Mouse (Mus musculus): ENCODE measurements around the gene Cnot4. TPM values are rescaled to one million over a fixed set of nuclear protein-coding genes. Genes with fewer than 3 reads are reported as not detected.

Gene Cnot4
- polyA plus RNA-seq, 1 experiment = not detected

DNA sequence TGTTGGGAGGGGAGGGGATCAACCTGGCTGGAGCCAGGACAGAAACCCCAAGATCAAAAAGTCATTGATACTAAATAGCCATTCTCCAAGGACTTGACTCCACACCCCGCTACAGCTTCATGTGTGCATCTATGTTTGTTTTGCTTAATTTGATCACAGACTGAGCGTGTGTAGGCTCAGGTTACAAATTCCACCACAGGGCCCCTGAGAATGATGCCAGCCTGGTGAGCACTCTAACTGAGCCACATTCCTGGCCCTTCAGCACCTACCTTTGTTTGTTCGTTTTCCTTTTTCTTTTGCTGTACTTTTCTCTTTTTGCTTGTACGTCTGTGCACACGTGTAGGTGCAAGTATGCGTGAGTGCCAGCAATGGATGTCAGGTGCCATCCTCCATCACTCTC is 144.3 kb downstream of the Cnot4 start:
- no peak overlapping the region for H3K27ac ChIP-seq (ENCODE audit: insufficient read depth, low read depth, low read length)
- peaks cover 6% of the 10 kb centered on the region for H3K4me1 ChIP-seq (ENCODE audit: control insufficient read depth, insufficient read depth, low read length)
- TF ChIP-seq CTCF (IDR thresholded peaks at IDR 0.05; ENCODE audit: insufficient read depth, low read depth, low read length) = no peak
- TF ChIP-seq POLR2A (IDR thresholded peaks at IDR 0.05; ENCODE audit: insufficient read depth, low read depth, low read length) = no peak
- H3K4me3 ChIP-seq (ENCODE audit: insufficient read depth, low read depth, low read length) = no peak overlapping the region
- 87% methylated on average over 6 of the region's 6 CpGs for WGBS

DNA sequence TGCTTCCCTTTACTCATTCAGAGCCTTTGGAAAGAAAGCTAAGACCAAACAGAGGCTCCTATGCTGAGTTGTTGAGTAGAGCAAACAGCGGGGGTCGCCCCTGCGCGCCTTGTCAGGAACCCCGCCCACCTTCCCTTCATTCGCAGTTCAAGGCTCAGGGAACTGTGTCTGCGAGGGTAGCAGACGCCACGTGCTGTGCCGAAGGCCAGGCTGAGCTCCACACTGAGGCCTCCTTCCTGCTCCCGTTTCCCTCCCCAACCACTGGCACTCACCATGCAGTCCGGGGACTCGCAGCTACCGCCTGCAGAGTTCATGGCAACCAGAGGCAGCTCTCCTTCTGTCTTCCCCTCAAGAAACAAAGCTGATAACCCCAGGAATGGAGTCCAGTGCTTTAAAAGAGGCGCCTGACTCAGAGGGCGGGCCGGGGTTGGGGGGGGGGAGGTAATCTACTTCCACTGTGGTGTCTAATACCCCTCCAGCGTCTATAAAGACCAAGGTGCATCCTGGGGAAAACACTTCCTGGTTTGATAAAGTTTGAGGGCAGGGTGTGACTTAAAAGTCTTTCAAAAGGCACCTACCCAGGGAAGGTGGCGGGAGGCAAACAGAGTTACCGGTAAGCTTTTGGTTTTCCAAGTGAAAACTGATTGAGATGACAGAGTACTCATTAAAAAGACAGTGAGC is 145.3 kb downstream of the Cnot4 start, which contains the start of gene Slc23a4:
Gene Slc23a4 (minus strand): TSS at position 324 of the 681 bp plus-strand sequence.
- no peak within 1 kb of the TSS for H3K4me3 ChIP-seq (ENCODE audit: insufficient read depth, low read depth, low read length)
- WGBS = 21% methylated on average over 20 of the region's 20 CpGs
- peaks cover 6% of the 10 kb centered on the region for H3K4me1 ChIP-seq (ENCODE audit: control insufficient read depth, insufficient read depth, low read length)
- TF ChIP-seq CTCF (IDR thresholded peaks at IDR 0.05; ENCODE audit: insufficient read depth, low read depth, low read length) (no peak), POLR2A (IDR thresholded peaks at IDR 0.05; ENCODE audit: insufficient read depth, low read depth, low read length) (no peak)
- H3K27ac ChIP-seq (ENCODE audit: insufficient read depth, low read depth, low read length) = no peak within 1 kb of the TSS

DNA sequence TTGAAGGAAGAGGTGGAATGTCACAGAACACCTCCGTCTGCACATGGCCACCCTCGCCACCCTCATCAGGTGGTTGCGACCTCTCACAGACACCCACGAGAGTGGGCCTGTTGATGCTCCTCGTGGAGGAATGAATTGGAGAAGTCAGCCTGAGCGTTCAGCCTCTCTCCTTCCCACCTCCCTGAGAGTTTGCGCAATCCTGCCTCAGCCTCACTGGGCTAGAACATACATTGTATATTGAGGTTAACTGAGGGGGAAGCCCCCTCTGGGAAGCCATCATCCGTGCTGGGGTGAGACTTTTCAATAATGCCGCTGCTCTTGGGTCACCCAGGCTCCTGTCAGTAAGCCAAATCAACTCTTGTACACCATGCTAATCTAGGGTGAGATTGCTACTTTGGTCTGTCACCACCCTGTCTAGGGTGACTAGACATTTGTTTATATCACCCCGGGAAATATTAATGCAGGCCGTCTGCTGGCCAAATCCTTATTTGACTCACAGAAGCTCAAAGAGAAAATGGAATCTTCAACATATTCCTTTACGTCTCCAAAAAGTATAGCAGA is 146.4 kb downstream of the Cnot4 start:
- Histone ChIP-seq H3K4me1 (ENCODE audit: control insufficient read depth, insufficient read depth, low read length) (peaks cover 6% of the 10 kb centered on the region), H3K4me3 (ENCODE audit: insufficient read depth, low read depth, low read length) (no peak overlapping the region), H3K27ac (ENCODE audit: insufficient read depth, low read depth, low read length) (no peak overlapping the region)
- WGBS = 93% methylated on average over 12 of the region's 12 CpGs
- TF ChIP-seq POLR2A (IDR thresholded peaks at IDR 0.05; ENCODE audit: insufficient read depth, low read depth, low read length) (no peak), CTCF (IDR thresholded peaks at IDR 0.05; ENCODE audit: insufficient read depth, low read depth, low read length) (no peak)

DNA sequence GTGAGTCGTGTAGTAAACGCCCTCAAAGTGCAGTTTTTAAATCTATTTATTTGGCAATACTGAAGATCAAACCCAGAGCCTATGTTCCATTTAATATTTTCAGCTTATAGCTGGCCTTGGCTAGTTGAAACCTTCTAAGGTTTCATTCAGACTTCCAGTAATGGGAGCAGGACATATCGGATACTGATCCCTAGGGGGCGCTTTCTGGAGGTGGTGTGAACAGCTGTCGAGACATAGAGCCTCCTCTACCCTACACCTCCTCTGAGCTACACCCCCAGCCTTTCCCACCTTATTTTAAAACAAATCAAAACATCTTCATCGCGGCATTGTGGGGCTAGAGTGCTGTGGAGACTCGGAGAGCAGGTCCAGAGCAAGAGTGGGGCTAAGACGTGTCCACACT is 152.9 kb downstream of the Cnot4 start:
- no peak for TF ChIP-seq POLR2A (IDR thresholded peaks at IDR 0.05; ENCODE audit: insufficient read depth, low read depth, low read length)
- no peak for TF ChIP-seq CTCF (IDR thresholded peaks at IDR 0.05; ENCODE audit: insufficient read depth, low read depth, low read length)
- Histone ChIP-seq H3K27ac (ENCODE audit: insufficient read depth, low read depth, low read length) (no peak overlapping the region), H3K4me1 (ENCODE audit: control insufficient read depth, insufficient read depth, low read length) (no peaks in the 10 kb centered on the region), H3K4me3 (ENCODE audit: insufficient read depth, low read depth, low read length) (no peak overlapping the region)
- 72% methylated on average over 9 of the region's 9 CpGs for WGBS

DNA sequence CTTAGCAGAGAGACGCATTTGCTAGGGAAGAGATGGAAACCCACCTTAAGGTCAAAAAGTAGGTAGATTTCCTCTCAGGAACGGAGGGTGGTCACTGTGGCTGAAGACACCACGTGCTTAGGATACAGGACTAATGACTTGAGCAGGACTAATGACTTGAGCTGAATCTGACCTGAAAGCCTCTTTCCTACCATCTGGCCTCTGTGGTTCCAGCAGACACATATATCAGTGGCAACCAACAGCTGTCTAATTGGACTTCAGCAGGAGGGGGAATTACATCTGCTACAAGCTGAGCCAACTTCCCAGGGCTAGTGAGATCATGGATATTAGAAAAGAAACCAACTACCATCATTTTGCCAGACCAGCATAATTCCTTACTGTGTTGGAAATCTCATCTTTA is 154.2 kb downstream of the Cnot4 start:
- H3K4me1 ChIP-seq (ENCODE audit: control insufficient read depth, insufficient read depth, low read length) = no peaks in the 10 kb centered on the region
- WGBS = 89% methylated on average over 3 of the region's 3 CpGs

More for the DNA sequence above, 154.2 kb downstream of the Cnot4 start:
- H3K4me3 ChIP-seq (ENCODE audit: insufficient read depth, low read depth, low read length) = no peak overlapping the region
- H3K27ac ChIP-seq (ENCODE audit: insufficient read depth, low read depth, low read length) = no peak overlapping the region
- TF ChIP-seq POLR2A (IDR thresholded peaks at IDR 0.05; ENCODE audit: insufficient read depth, low read depth, low read length) (no peak), CTCF (IDR thresholded peaks at IDR 0.05; ENCODE audit: insufficient read depth, low read depth, low read length) (no peak)

Other genes starting within 250 kb of the Cnot4 start
- not detected in 2 replicates for gene Wdr91, start 222.8 kb downstream of the Cnot4 start, polyA plus RNA-seq (2012; ENCODE audit: insufficient read depth, insufficient read length, low replicate concordance, missing spikeins)
- gene Stra8, start 213.6 kb downstream of the Cnot4 start, polyA plus RNA-seq (2012; ENCODE audit: insufficient read depth, insufficient read length, low replicate concordance, missing spikeins) = not detected in 2 replicates
- gene Slc23a4, start 145.3 kb downstream of the Cnot4 start, polyA plus RNA-seq (2012; ENCODE audit: insufficient read depth, insufficient read length, low replicate concordance, missing spikeins) = not detected in 2 replicates
- gene Nup205, start 43.7 kb upstream of the Cnot4 start, polyA plus RNA-seq (2012; ENCODE audit: insufficient read depth, insufficient read length, low replicate concordance, missing spikeins) = not detected in 2 replicates
- not detected in 2 replicates for gene Slc13a4, start 174.4 kb upstream of the Cnot4 start, polyA plus RNA-seq (2012; ENCODE audit: insufficient read depth, insufficient read length, low replicate concordance, missing spikeins)
- not detected in 2 replicates for gene Fam180a, start 192.4 kb upstream of the Cnot4 start, polyA plus RNA-seq (2012; ENCODE audit: insufficient read depth, insufficient read length, low replicate concordance, missing spikeins)

Data from olfactory bulb, adult 2 months (tissue).